Mouse (Mus musculus) liver, embryonic 14.5 days (tissue): ENCODE results near the gene Asgr2. TPM values are rescaled to one million over a fixed set of nuclear protein-coding genes. Genes with fewer than 3 reads are reported as not detected.
"Not testable (repeated sequence)": the region's sequence is repeated elsewhere in the genome, so short reads cannot be mapped to it uniquely, and the experiment has no call there.

Experiments used
- ATAC-seq: fragments of 200-750 bp; cut with Nextera tagmentation; 2 replicates; pipeline ENCODE4 v1.8.0; 2017; ENCODE audit warnings: moderate number of reproducible peaks, mild to moderate bottlenecking, moderate library complexity; ENCODE audit not compliant: insufficient read depth
- DNase-seq, 3 experiments: peaks; one replicate each; pipeline ENCODE4 v3.0.0-alpha.2; 2012 to 2013; ENCODE audit warnings: low read depth in 3 of 3, low spot score in 3 of 3
- H3K27ac ChIP-seq: fragments of 300-500 bp; sonication (generic); 2 replicates; pipeline ENCODE4 v1.5.1; 2014; ENCODE audit warnings: moderate library complexity, mild to moderate bottlenecking, control low read depth, inconsistent platforms
- H3K27me3 ChIP-seq: fragments of 300-500 bp; sonication (generic); 2 replicates; pipeline ENCODE4 v1.6.1; 2014; ENCODE audit warnings: mild to moderate bottlenecking, low read length, moderate library complexity; ENCODE audit not compliant: control insufficient read depth, insufficient read depth
- H3K36me3 ChIP-seq: fragments of 300-500 bp; sonication (generic); replicated peaks from 2 replicates; pipeline ENCODE4 v1.6.1; 2014; ENCODE audit warnings: low read depth; ENCODE audit not compliant: control insufficient read depth, insufficient read depth
- H3K4me1 ChIP-seq, 2 experiments: fragments of 200-500 bp in 1 of 2; fragments of 300-500 bp in 1 of 2; sonication (generic) in 1 of 2; replicated peaks; 2 replicates each; pipeline ENCODE4 v1.6.1; 2012 to 2014; ENCODE audit warnings: antibody characterized with exemption in 1 of 2, inconsistent platforms in 1 of 2, low read length in 1 of 2; ENCODE audit not compliant: control insufficient read depth in 2 of 2, insufficient read depth in 2 of 2
- H3K4me2 ChIP-seq: fragments of 300-500 bp; sonication (generic); 2 replicates; pipeline ENCODE4 v1.6.1; 2014; ENCODE audit warnings: low read depth, mild to moderate bottlenecking, control low read depth, moderate library complexity
- H3K4me3 ChIP-seq, 2 experiments: fragments of 200-500 bp in 1 of 2; fragments of 300-500 bp in 1 of 2; sonication (generic) in 1 of 2; 2 replicates each; pipeline ENCODE4 v1.5.1; 2012 to 2014; ENCODE audit warnings: low read depth in 2 of 2, low read length in 2 of 2, mild to moderate bottlenecking in 2 of 2, control low read depth in 1 of 2, inconsistent platforms in 1 of 2, moderate library complexity in 1 of 2; ENCODE audit not compliant: insufficient read depth in 1 of 2
- H3K9ac ChIP-seq: fragments of 300-500 bp; sonication (generic); replicated peaks from 2 replicates; pipeline ENCODE4 v1.6.1; 2014; ENCODE audit warnings: mild to moderate bottlenecking, control low read depth, moderate library complexity
- H3K9me3 ChIP-seq: fragments of 300-500 bp; sonication (generic); 2 replicates; pipeline ENCODE4 v1.6.1; 2016; ENCODE audit warnings: low read length, mixed read lengths; ENCODE audit not compliant: control insufficient read depth
- CTCF ChIP-seq: IDR thresholded peaks from 2 replicates; pipeline ENCODE4 v1.5.1; 2016; ENCODE audit warnings: antibody characterized with exemption, low read depth, control low read depth
- EP300 ChIP-seq: IDR thresholded peaks from 2 replicates; pipeline ENCODE4 v1.6.1; 2016; ENCODE audit warnings: antibody characterized with exemption, low read depth
- WGBS: fragments of 180-500 bp; shearing (Covaris S2); extraction: QIAGEN DNeasy Blood & Tissue Kit; methylation state at CpG from one replicate; pipeline ENCODE4 v1.1.7; 2014; ENCODE audit not compliant: insufficient replicate concordance; 5-methylcytosine and 5-hydroxymethylcytosine counted together
- polyA plus RNA-seq, 2 experiments: library from polyadenylated mRNA; depleted of rRNA in 1 of 2; stranded (reverse) in 1 of 2; unstranded in 1 of 2; fragments of >200 nt; fragmentation: Nextera tagmentation in 1 of 2; extraction: Ambion mirVana in 1 of 2; gene quantifications; 2 replicates each; pipeline versions ENCODE4 v1.2.1 to v1.2.3; 2012 to 2014

Gene Asgr2
- polyA plus RNA-seq, 2 experiments: 9.0 to 11.5 TPM

DNA sequence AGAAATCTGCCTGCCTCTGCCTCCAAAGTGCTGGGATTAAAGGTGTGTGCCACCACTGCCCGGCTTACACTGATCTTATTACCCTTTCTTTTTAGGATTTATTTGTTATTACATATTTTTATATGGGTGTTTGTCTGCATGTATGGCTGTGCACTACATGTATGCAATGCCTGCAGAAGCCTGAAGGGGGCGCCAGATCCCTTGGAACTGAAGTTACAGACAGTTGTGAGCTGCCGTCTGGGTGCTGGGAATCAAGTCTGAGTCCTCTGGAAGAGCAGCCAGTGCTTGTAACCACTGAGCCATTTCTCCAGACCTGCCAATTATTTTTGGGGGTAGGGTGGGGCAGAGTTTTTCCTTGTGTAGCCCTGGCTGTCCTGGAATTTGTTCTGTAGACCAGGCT, 29.4 kb upstream of the Asgr2 start:
- H3K27ac ChIP-seq: no peak overlapping the region
- H3K4me2 ChIP-seq: no peak overlapping the region
- H3K9me3 ChIP-seq: no peaks in the 10 kb centered on the region
- no peaks in the 10 kb centered on the region for H3K4me1 ChIP-seq
- H3K27me3 ChIP-seq: no peaks in the 10 kb centered on the region
- TF ChIP-seq EP300 (no peak), CTCF (peak; percentile 35; the same call in 1 of the 2 replicates)
- no peak overlapping the region for H3K4me3 ChIP-seq
- no peak for ATAC-seq
- no peaks in the 10 kb centered on the region for H3K36me3 ChIP-seq
- 46% methylated on average over 3 of the region's 3 CpGs for WGBS
- DNase-seq: no peak
- H3K9ac ChIP-seq: no peak overlapping the region

DNA sequence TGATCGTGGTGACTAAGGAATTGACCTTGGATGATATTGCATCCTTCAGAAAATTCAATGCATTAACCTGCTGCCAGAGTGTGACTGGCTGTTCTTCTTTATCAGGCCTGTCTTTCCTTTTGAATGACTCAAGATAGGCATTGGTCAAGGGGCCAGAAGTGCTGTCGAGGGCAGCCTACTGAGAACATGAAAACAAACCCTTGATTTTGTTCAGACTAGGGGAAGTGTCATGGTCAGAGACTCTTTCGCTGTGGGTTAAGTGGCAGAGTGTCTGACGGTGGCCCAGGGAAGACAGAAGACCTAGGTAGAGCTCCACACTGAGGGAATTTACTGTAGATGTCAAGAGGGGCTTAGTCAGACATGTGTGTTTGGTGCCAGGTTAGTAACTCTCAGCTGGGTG, 25.7 kb upstream of the Asgr2 start:
- no peaks in the 10 kb centered on the region for H3K36me3 ChIP-seq

DNA sequence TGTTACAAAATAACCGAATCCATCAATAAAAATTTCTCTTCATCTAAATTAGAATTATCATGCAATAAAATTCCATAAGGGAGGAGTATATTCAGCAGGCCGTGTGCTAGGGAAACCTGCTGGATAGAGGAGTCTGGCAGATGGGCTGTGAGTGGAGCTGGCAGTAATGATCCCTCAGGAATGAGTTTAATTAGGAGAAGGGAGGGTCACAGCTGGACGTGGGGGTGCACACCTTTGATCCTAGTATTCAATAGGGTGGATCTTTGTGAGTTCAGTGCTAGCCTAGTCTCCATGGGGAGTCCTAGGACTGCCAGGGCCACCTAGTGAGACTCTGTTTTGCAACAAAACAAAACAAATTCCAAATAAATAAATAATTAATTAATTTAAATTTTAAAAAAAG, 24.2 kb upstream of the Asgr2 start:
- Histone ChIP-seq H3K27me3 (no peaks in the 10 kb centered on the region), H3K9me3 (no peaks in the 10 kb centered on the region), H3K4me1 (no peaks in the 10 kb centered on the region), H3K27ac (no peak overlapping the region), H3K36me3 (no peaks in the 10 kb centered on the region), H3K9ac (no peak overlapping the region), H3K4me2 (no peak overlapping the region), H3K4me3 (no peak overlapping the region)
- no peak for TF ChIP-seq CTCF
- TF ChIP-seq EP300: no peak
- DNase-seq (no peak), ATAC-seq (no peak)
- 51% methylated on average over 3 of the region's 3 CpGs for WGBS

More for the DNA sequence above, 25.7 kb upstream of the Asgr2 start:
- DNase-seq (no peak), ATAC-seq (no peak)
- TF ChIP-seq CTCF: no peak
- TF ChIP-seq EP300: no peak
- H3K9me3 ChIP-seq: no peaks in the 10 kb centered on the region
- H3K4me1 ChIP-seq: no peaks in the 10 kb centered on the region
- no peak overlapping the region for H3K4me3 ChIP-seq
- no peak overlapping the region for H3K4me2 ChIP-seq
- 42% methylated on average over 4 of the region's 4 CpGs for WGBS
- no peak overlapping the region for H3K9ac ChIP-seq
- no peak overlapping the region for H3K27ac ChIP-seq
- no peaks in the 10 kb centered on the region for H3K27me3 ChIP-seq

DNA sequence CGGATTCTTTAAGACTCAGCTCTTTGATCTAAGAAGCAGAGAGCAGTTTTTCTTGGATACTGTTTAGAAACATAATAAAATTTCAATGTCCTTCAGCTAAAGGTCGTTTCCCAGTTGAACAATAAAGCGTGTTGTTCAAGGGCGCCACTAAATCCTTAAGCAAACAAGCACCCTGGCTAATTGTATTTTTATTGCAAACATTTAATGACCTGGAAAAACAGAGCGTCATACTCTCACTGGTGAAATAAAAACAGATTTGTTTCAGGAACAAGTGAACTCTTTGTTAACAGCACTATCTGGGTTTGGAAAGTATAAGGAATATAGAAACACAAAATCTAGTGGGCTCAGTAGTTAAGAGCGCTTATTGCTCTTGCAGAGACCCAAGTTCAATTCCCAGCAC, 22.4 kb upstream of the Asgr2 start:
- Histone ChIP-seq H3K36me3 (no peaks in the 10 kb centered on the region), H3K4me2 (no peak overlapping the region), H3K27ac (no peak overlapping the region), H3K9ac (no peak overlapping the region), H3K4me3 (no peak overlapping the region), H3K9me3 (no peaks in the 10 kb centered on the region), H3K27me3 (no peaks in the 10 kb centered on the region), H3K4me1 (peaks cover 2 to 8% of the 10 kb centered on the region in 2 experiments)
- no peak for DNase-seq
- TF ChIP-seq EP300 (no peak), CTCF (no peak)
- no peak for ATAC-seq
- whole genome bisulfite sequencing: 66% methylated on average over 6 of the region's 6 CpGs

DNA sequence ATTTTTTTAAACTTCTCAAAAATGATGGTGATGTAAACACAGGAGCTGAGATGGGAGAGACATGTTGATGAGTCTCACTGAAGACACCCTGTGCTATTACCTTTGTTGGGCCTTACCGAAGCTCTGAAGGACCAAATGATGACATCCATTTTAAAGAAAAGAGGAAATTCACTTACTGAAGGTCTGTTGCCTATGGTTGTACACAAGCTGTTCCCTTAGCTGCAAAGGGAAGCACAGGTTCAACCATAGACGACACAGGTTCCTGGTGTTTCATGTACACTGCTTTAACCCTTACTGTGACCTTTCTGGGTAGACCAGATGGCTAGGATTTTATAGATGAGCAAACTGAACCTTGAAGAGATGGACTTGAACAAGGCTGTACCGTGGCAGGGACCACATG, 21.8 kb upstream of the Asgr2 start:
- not testable (repeated sequence) for H3K9ac ChIP-seq, H3K27me3 ChIP-seq, H3K27ac ChIP-seq, H3K4me2 ChIP-seq, H3K9me3 ChIP-seq, H3K36me3 ChIP-seq, DNase-seq, ATAC-seq, H3K4me3 ChIP-seq
- peaks cover 8 to 13% of the 10 kb centered on the region in 2 experiments for H3K4me1 ChIP-seq
- WGBS: 34% methylated on average over 3 of the region's 3 CpGs
